Mouse (Mus musculus) small intestine, adult 2 months (tissue): ENCODE data around the gene Kdm4c.

Experiments used
- CTCF ChIP-seq: fragments of 200-500 bp; IDR thresholded peaks from 2 replicates; pipeline ENCODE4 v1.5.1; 2012; ENCODE audit warnings: low read depth, mild to moderate bottlenecking, control low read depth, inconsistent platforms, low read length, moderate library complexity, mixed read lengths; ENCODE audit not compliant: insufficient replicate concordance, insufficient read length; ENCODE audit errors: extremely low read depth
- POLR2A ChIP-seq: fragments of 200-500 bp; IDR thresholded peaks from 2 replicates; pipeline ENCODE4 v1.6.1; 2012; ENCODE audit warnings: low read depth, mild to moderate bottlenecking, control low read depth, inconsistent platforms, low read length, moderate library complexity

- no peak for TF ChIP-seq CTCF
- TF ChIP-seq POLR2A, result no peak
Observed at GRCm38 (mm10) chr4:74201281-74201811, 41.0 kb upstream of the Kdm4c start.
